Mouse (Mus musculus) kidney, postnatal 14 days (tissue): ENCODE data around the gene Mlh3.

Experiments
- DNase-seq: peaks from one replicate; pipeline ENCODE4 v3.0.0; 2022; ENCODE audit warnings: mixed read lengths

Gene Mlh3

GRCm38 (mm10) chr12:85280845-85281651 is 10.6 kb upstream of the Mlh3 start:
- DNase-seq: no peak

GRCm38 (mm10) chr12:85280105-85280844 is 9.9 kb upstream of the Mlh3 start:
- peak; percentile 98 for DNase-seq

GRCm38 (mm10) chr12:85279396-85280080 is 9.1 kb upstream of the Mlh3 start:
- DNase-seq: no peak

GRCm38 (mm10) chr12:85278919-85279318 is 8.5 kb upstream of the Mlh3 start:
- DNase-seq: no peak

GRCm38 (mm10) chr12:85276273-85276672 is 5.9 kb upstream of the Mlh3 start:
- DNase-seq: no peak

GRCm38 (mm10) chr12:85273508-85273907 is 3.1 kb upstream of the Mlh3 start:
- no peak for DNase-seq

GRCm38 (mm10) chr12:85271843-85272206 is 1.4 kb upstream of the Mlh3 start:
- DNase-seq: no peak

- no peak for DNase-seq
Measured at GRCm38 (mm10) chr12:85271132-85271842, 888 bp upstream of the Mlh3 start.

- no peak for DNase-seq
Measured at GRCm38 (mm10) chr12:85269821-85270220, 578 bp downstream of the Mlh3 start.

GRCm38 (mm10) chr12:85266248-85266647 is 4.2 kb downstream of the Mlh3 start:
- DNase-seq: no peak

- DNase-seq: no peak
Measured at GRCm38 (mm10) chr12:85264940-85265339, 5.5 kb downstream of the Mlh3 start.

GRCm38 (mm10) chr12:85264531-85264930 is 5.9 kb downstream of the Mlh3 start:
- no peak for DNase-seq

- DNase-seq: no peak
Measured at GRCm38 (mm10) chr12:85263190-85263589, 7.2 kb downstream of the Mlh3 start.

GRCm38 (mm10) chr12:85262489-85262888 is 7.9 kb downstream of the Mlh3 start:
- DNase-seq: peak; percentile 38

- DNase-seq: no peak
Measured at GRCm38 (mm10) chr12:85257008-85257639, 13.3 kb downstream of the Mlh3 start.

GRCm38 (mm10) chr12:85256074-85256751 is 14.2 kb downstream of the Mlh3 start:
- no peak for DNase-seq

GRCm38 (mm10) chr12:85252083-85252482 is 18.3 kb downstream of the Mlh3 start:
- DNase-seq: no peak

- no peak for DNase-seq
Measured at GRCm38 (mm10) chr12:85237553-85237952, 32.8 kb downstream of the Mlh3 start.

GRCm38 (mm10) chr12:85233376-85234358 is 36.7 kb downstream of the Mlh3 start:
- peak; percentile 47 for DNase-seq

GRCm38 (mm10) chr12:85227876-85228599 is 42.4 kb downstream of the Mlh3 start:
- peak; percentile 18 for DNase-seq
